Mouse (Mus musculus) forebrain, embryonic 14.5 days (tissue): Measurements from ENCODE around the gene Tmem97. TPM values are rescaled to one million over a fixed set of nuclear protein-coding genes. Genes with fewer than 3 reads are reported as not detected.

Experiments used
- ATAC-seq: fragments of 200-750 bp; cut with Nextera tagmentation; 2 replicates; pipeline ENCODE4 v1.8.0; 2017; ENCODE audit warnings: mild to moderate bottlenecking, moderate library complexity
- DNase-seq: peaks from one replicate; pipeline ENCODE4 v3.0.0-alpha.2; 2015; ENCODE audit warnings: low spot score
- H3K27ac ChIP-seq: fragments of 300-500 bp; sonication (generic); 2 replicates; pipeline ENCODE4 v1.5.1; 2014; ENCODE audit warnings: low read depth, mild to moderate bottlenecking, control low read depth, low read length, moderate library complexity
- H3K27me3 ChIP-seq: fragments of 300-500 bp; sonication (generic); replicated peaks from 2 replicates; pipeline ENCODE4 v1.6.1; 2014; ENCODE audit warnings: low read length, control low read depth, mixed read lengths; ENCODE audit not compliant: control insufficient read depth, insufficient read depth
- H3K36me3 ChIP-seq: fragments of 300-500 bp; sonication (generic); 2 replicates; pipeline ENCODE4 v1.6.1; 2014; ENCODE audit warnings: low read length, control low read depth; ENCODE audit not compliant: control insufficient read depth, insufficient read depth
- H3K4me1 ChIP-seq: fragments of 300-500 bp; sonication (generic); 2 replicates; pipeline ENCODE4 v1.6.1; 2014; ENCODE audit warnings: antibody characterized with exemption, low read length, control low read depth; ENCODE audit not compliant: control insufficient read depth, insufficient read depth
- H3K4me2 ChIP-seq: fragments of 300-500 bp; sonication (generic); 2 replicates; pipeline ENCODE4 v1.6.1; 2014; ENCODE audit warnings: mild to moderate bottlenecking, control low read depth, low read length
- H3K4me3 ChIP-seq: fragments of 300-500 bp; sonication (generic); 2 replicates; pipeline ENCODE4 v1.5.1; 2014; ENCODE audit warnings: low read depth, low read length, control low read depth
- H3K9ac ChIP-seq: fragments of 300-500 bp; sonication (generic); 2 replicates; pipeline ENCODE4 v1.6.1; 2014; ENCODE audit warnings: mild to moderate bottlenecking, low read length, control low read depth, moderate library complexity
- H3K9me3 ChIP-seq: fragments of 300-500 bp; sonication (generic); replicated peaks from 2 replicates; pipeline ENCODE4 v1.6.1; 2016; ENCODE audit warnings: low read length, control low read depth, mixed read lengths; ENCODE audit not compliant: control insufficient read depth
- WGBS: fragments of 180-500 bp; shearing (Covaris S2); extraction: QIAGEN DNeasy Blood & Tissue Kit; methylation state at CpG from one replicate; pipeline ENCODE4 v1.1.7; 2014; 5-methylcytosine and 5-hydroxymethylcytosine counted together
- polyA plus RNA-seq: library from polyadenylated mRNA; unstranded; fragments of >200 nt; fragmentation: Nextera tagmentation; extraction: Ambion mirVana; gene quantifications from 2 replicates; pipeline ENCODE4 v1.2.1, GENCODE M21; 2014

Gene Tmem97
- polyA plus RNA-seq, 1 experiment from 2014 or later: 48.5 TPM

- Histone ChIP-seq H3K4me2 (no peak overlapping the region), H3K4me3 (no peak overlapping the region), H3K36me3 (peaks cover 36% of the 10 kb centered on the region), H3K9me3 (no peaks in the 10 kb centered on the region), H3K27me3 (no peaks in the 10 kb centered on the region), H3K4me1 (peaks cover 8% of the 10 kb centered on the region; the same call in 1 of the 2 replicates), H3K9ac (no peak overlapping the region), H3K27ac (no peak overlapping the region)
- 83% methylated on average over 5 of the region's 5 CpGs for WGBS
- DNase-seq (peak; percentile 46), ATAC-seq (no peak)
Observed at GRCm38 (mm10) chr11:78509148-78509547, 41.4 kb downstream of the Tmem97 start.

GRCm38 (mm10) chr11:78505430-78505829 is 45.1 kb downstream of the Tmem97 start:
- Histone ChIP-seq H3K27me3 (no peaks in the 10 kb centered on the region), H3K4me2 (no peak overlapping the region), H3K4me3 (no peak overlapping the region), H3K36me3 (peaks cover 36% of the 10 kb centered on the region), H3K4me1 (no peaks in the 10 kb centered on the region), H3K27ac (no peak overlapping the region), H3K9me3 (no peaks in the 10 kb centered on the region), H3K9ac (no peak overlapping the region)
- 81% methylated on average over 3 of the region's 3 CpGs for WGBS
- ATAC-seq: no peak
- no peak for DNase-seq

GRCm38 (mm10) chr11:78502909-78503650 is 47.5 kb downstream of the Tmem97 start, which contains the start of gene Sebox:
Gene Sebox, plus strand, starts transcription at chr11:78503447.
- peak within 1 kb of the TSS; percentile 46; the same call in 1 of the 2 replicates for H3K27ac ChIP-seq
- no peak for ATAC-seq

GRCm38 (mm10) chr11:78501529-78501928 is 49.0 kb downstream of the Tmem97 start:
- no peak overlapping the region for H3K27ac ChIP-seq
- H3K36me3 ChIP-seq: peaks cover 15% of the 10 kb centered on the region
- DNase-seq: no peak
- no peak overlapping the region for H3K4me3 ChIP-seq
- no peak overlapping the region for H3K9ac ChIP-seq
- H3K4me2 ChIP-seq: no peak overlapping the region
- H3K27me3 ChIP-seq: no peaks in the 10 kb centered on the region
- WGBS: 83% methylated on average over 20 of the region's 20 CpGs
- H3K9me3 ChIP-seq: no peaks in the 10 kb centered on the region
- H3K4me1 ChIP-seq: peaks cover 2% of the 10 kb centered on the region; the same call in 1 of the 2 replicates
- ATAC-seq: no peak

More at GRCm38 (mm10) chr11:78502909-78503650, 47.5 kb downstream of the Tmem97 start, which contains the start of gene Sebox:
- Histone ChIP-seq H3K4me1 (no peaks in the 10 kb centered on the region), H3K36me3 (peaks cover 29% of the 10 kb centered on the region), H3K4me2 (no peak within 1 kb of the TSS), H3K9me3 (no peaks in the 10 kb centered on the region), H3K27me3 (no peaks in the 10 kb centered on the region), H3K9ac (no peak within 1 kb of the TSS), H3K4me3 (no peak within 1 kb of the TSS)
- 65% methylated on average over 7 of the region's 7 CpGs for WGBS
- peak; percentile 59 for DNase-seq

GRCm38 (mm10) chr11:78500623-78501202 is 49.9 kb downstream of the Tmem97 start:
- H3K9ac ChIP-seq: no peak overlapping the region
- WGBS: 73% methylated on average over 9 of the region's 9 CpGs
- no peaks in the 10 kb centered on the region for H3K27me3 ChIP-seq
- no peak overlapping the region for H3K4me2 ChIP-seq
- H3K4me1 ChIP-seq: peaks cover 10% of the 10 kb centered on the region
- DNase-seq: no peak
- H3K36me3 ChIP-seq: peaks cover 7% of the 10 kb centered on the region
- no peak for ATAC-seq
- no peak overlapping the region for H3K27ac ChIP-seq
- no peaks in the 10 kb centered on the region for H3K9me3 ChIP-seq
- H3K4me3 ChIP-seq: no peak overlapping the region

GRCm38 (mm10) chr11:78499543-78499942 is 51.0 kb downstream of the Tmem97 start:
- no peak overlapping the region for H3K9ac ChIP-seq
- DNase-seq: no peak
- H3K4me3 ChIP-seq: no peak overlapping the region

GRCm38 (mm10) chr11:78499004-78499403 is 51.6 kb downstream of the Tmem97 start, which contains the start of gene Vtn:
Gene Vtn, plus strand, starts transcription at chr11:78499091.
- peak within 1 kb of the TSS; percentile 91 for H3K27ac ChIP-seq
- no peaks in the 10 kb centered on the region for H3K36me3 ChIP-seq
- peaks cover 12% of the 10 kb centered on the region for H3K4me1 ChIP-seq
- no peaks in the 10 kb centered on the region for H3K27me3 ChIP-seq
- ATAC-seq (no peak), DNase-seq (no peak)
- H3K4me3 ChIP-seq: peak within 1 kb of the TSS; percentile 87
- H3K9me3 ChIP-seq: no peaks in the 10 kb centered on the region
- WGBS: 69% methylated on average over 7 of the region's 7 CpGs
- H3K9ac ChIP-seq: peak within 1 kb of the TSS; percentile 92
- H3K4me2 ChIP-seq: peak within 1 kb of the TSS; percentile 82

More at GRCm38 (mm10) chr11:78499543-78499942, 51.0 kb downstream of the Tmem97 start:
- 51% methylated on average over 16 of the region's 16 CpGs for WGBS
- no peak overlapping the region for H3K4me2 ChIP-seq
- no peak overlapping the region for H3K27ac ChIP-seq
- no peaks in the 10 kb centered on the region for H3K36me3 ChIP-seq
- peaks cover 12% of the 10 kb centered on the region for H3K4me1 ChIP-seq
- no peaks in the 10 kb centered on the region for H3K27me3 ChIP-seq
- no peak for ATAC-seq
- no peaks in the 10 kb centered on the region for H3K9me3 ChIP-seq

GRCm38 (mm10) chr11:78497544-78498522 is 52.7 kb downstream of the Tmem97 start, which contains the start of gene Sarm1:
Gene Sarm1, minus strand, starts transcription at chr11:78497754.
- 3% methylated on average over 36 of the region's 36 CpGs for WGBS
- Histone ChIP-seq H3K9ac (peak within 1 kb of the TSS; percentile 92), H3K4me3 (peak within 1 kb of the TSS; percentile 87), H3K27me3 (no peaks in the 10 kb centered on the region), H3K4me1 (peaks cover 12% of the 10 kb centered on the region), H3K4me2 (peak within 1 kb of the TSS; percentile 82), H3K9me3 (no peaks in the 10 kb centered on the region), H3K27ac (peak within 1 kb of the TSS; percentile 91), H3K36me3 (no peaks in the 10 kb centered on the region)
- peak; percentile 97 for ATAC-seq
- DNase-seq: peak; percentile 99
